Mouse (Mus musculus) cortical plate, adult 2 months (tissue): ENCODE results near the gene Prdm11. TPM values are rescaled to one million over a fixed set of nuclear protein-coding genes. Genes with fewer than 3 reads are reported as not detected.

Source experiments
- H3K27ac ChIP-seq: fragments of 200-500 bp; 2 replicates; pipeline ENCODE4 v1.5.1; 2012; ENCODE audit warnings: low read length, control low read depth, inconsistent platforms; ENCODE audit not compliant: insufficient read depth
- H3K4me1 ChIP-seq: fragments of 200-500 bp; 2 replicates; pipeline ENCODE4 v1.6.1; 2011; ENCODE audit warnings: low read length; ENCODE audit not compliant: control insufficient read depth, insufficient read depth
- H3K4me3 ChIP-seq: fragments of 200-500 bp; 2 replicates; pipeline ENCODE4 v1.5.1; 2011; ENCODE audit warnings: mild to moderate bottlenecking, low read length, control low read depth; ENCODE audit not compliant: insufficient read depth
- CTCF ChIP-seq: fragments of 200-500 bp; IDR thresholded peaks from 2 replicates; pipeline ENCODE4 v1.5.1; 2011; ENCODE audit warnings: mild to moderate bottlenecking, control low read depth, low read length; ENCODE audit not compliant: insufficient read depth; ENCODE audit errors: extremely low read depth
- POLR2A ChIP-seq: fragments of 200-500 bp; IDR thresholded peaks from 2 replicates; pipeline ENCODE4 v1.6.1; 2011; ENCODE audit warnings: mild to moderate bottlenecking, low read length, control low read depth; ENCODE audit not compliant: insufficient read depth; ENCODE audit errors: extremely low read depth
- polyA plus RNA-seq: library from polyadenylated mRNA; depleted of rRNA; stranded (reverse); fragments of >200 nt; gene quantifications from 2 replicates; pipeline ENCODE4 v1.2.3, GENCODE M21; 2012

Gene Prdm11
- polyA plus RNA-seq, 1 experiment, result 7.5 TPM

DNA sequence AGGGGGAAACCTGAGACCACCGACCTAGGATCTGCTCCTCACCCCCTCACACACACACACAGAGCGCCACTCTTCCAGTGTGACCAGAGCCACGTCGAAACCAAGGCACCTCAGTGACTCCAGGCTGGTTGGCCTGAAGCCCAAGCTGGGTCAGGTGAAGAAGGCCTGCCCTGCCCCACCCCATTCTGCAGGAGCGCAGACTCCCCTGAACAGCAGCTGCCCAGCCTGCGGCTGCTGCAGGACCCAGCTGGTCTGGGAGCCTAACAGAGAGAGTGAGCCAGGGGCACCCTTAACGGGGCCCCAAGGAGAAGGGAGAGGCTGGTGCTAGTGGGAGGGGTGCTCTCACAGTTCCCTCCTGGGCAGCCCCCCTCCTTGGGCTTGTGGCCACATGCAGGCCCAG is 10.3 kb downstream of the Prdm11 start:
- Histone ChIP-seq H3K27ac (no peak overlapping the region), H3K4me3 (no peak overlapping the region), H3K4me1 (no peaks in the 10 kb centered on the region)
- no peak for TF ChIP-seq POLR2A
- no peak for TF ChIP-seq CTCF

DNA sequence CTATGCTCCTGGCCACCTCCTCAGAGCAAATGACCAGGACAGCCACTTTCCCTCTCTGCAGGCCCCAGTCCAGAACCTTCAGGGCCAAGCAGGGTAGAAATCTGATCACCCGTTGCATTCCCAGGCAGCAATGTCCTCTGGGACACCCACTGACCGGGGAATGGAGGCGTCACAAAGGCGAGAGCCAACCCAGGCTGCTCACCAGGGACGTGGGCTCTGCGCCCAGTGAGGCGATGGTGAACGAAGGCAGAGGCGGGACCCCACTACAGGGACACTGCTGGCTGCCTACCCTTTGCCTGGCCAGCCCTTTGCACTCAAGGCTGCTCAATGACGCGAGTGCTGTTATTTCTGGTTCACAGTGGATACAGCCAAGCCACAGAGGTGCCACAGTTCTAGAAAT is 13.3 kb downstream of the Prdm11 start:
- TF ChIP-seq POLR2A (no peak), CTCF (no peak)
- Histone ChIP-seq H3K4me3 (no peak overlapping the region), H3K27ac (no peak overlapping the region), H3K4me1 (no peaks in the 10 kb centered on the region)

GRCm38 (mm10) chr2:93032049-93032448 is 13.9 kb downstream of the Prdm11 start:
- H3K4me1 ChIP-seq, result no peaks in the 10 kb centered on the region
- no peak for TF ChIP-seq CTCF
- no peak for TF ChIP-seq POLR2A
- no peak overlapping the region for H3K27ac ChIP-seq
- no peak overlapping the region for H3K4me3 ChIP-seq

DNA sequence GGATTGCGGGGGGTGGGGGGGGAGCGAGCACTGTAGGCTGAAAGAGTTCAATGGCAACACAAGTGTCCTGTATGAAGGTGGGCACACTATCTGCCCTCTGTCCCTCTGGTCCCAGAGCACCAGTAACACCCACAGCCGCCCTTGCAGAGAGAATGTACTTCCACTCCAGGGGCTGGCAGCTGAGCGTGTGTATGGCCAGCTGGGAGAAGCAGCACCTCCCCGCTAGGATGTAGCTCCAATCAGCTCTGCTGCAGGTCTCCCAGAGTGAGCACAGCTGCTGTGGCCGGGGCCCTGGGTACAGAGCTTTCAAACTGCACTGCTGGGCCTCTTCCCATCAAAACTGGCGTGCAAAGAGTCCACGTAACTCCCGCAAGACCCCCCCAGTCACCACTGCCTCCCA is 14.9 kb downstream of the Prdm11 start:
- Histone ChIP-seq H3K4me3 (no peak overlapping the region), H3K4me1 (no peaks in the 10 kb centered on the region), H3K27ac (no peak overlapping the region)
- TF ChIP-seq CTCF (no peak), POLR2A (no peak)

GRCm38 (mm10) chr2:93030101-93030500 is 15.9 kb downstream of the Prdm11 start:
- Histone ChIP-seq H3K4me3 (no peak overlapping the region), H3K4me1 (no peaks in the 10 kb centered on the region), H3K27ac (no peak overlapping the region)
- TF ChIP-seq POLR2A (no peak), CTCF (no peak)

GRCm38 (mm10) chr2:93029267-93030060 is 16.5 kb downstream of the Prdm11 start:
- Histone ChIP-seq H3K27ac (no peak overlapping the region), H3K4me3 (no peak overlapping the region), H3K4me1 (no peaks in the 10 kb centered on the region)
- peak; percentile 5; the same call in 1 of the 2 replicates for TF ChIP-seq CTCF
- no peak for TF ChIP-seq POLR2A

DNA sequence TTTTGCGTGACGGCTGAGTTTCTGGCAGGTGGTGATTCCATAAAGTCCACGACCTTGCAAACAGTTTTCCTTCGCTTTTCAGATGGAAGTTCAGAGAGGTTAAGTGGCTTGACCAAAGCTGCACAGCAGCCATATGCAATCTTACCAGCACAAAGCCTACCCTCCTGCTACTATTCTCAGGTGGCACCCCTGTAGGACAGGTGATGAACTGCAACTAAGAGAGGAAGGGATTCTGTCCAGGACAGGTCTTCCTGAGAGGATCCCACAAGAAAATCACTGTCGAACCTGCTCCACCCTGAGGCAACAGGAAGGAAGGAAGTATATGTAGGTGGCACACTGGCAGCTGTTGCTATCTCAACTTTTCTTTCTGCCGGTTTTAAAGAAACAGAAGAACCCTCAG is 17.1 kb downstream of the Prdm11 start:
- TF ChIP-seq CTCF (no peak), POLR2A (no peak)
- Histone ChIP-seq H3K27ac (no peak overlapping the region), H3K4me1 (no peaks in the 10 kb centered on the region), H3K4me3 (no peak overlapping the region)

GRCm38 (mm10) chr2:93027713-93028112 is 18.3 kb downstream of the Prdm11 start:
- no peak overlapping the region for H3K4me3 ChIP-seq
- no peaks in the 10 kb centered on the region for H3K4me1 ChIP-seq
- TF ChIP-seq POLR2A (no peak), CTCF (no peak)
- no peak overlapping the region for H3K27ac ChIP-seq

- TF ChIP-seq POLR2A, result no peak
- no peak for TF ChIP-seq CTCF
- no peak overlapping the region for H3K27ac ChIP-seq
- H3K4me1 ChIP-seq, result no peaks in the 10 kb centered on the region
- no peak overlapping the region for H3K4me3 ChIP-seq
Measured at GRCm38 (mm10) chr2:93024431-93024830, 21.5 kb downstream of the Prdm11 start.

GRCm38 (mm10) chr2:93018854-93019253 is 27.1 kb downstream of the Prdm11 start:
- no peak overlapping the region for H3K4me3 ChIP-seq
- H3K27ac ChIP-seq, result no peak overlapping the region
- 0 out of 2 replicates have a peak, but pooled peaks cover 2% of the 10 kb centered on the region for H3K4me1 ChIP-seq
- no peak for TF ChIP-seq POLR2A
- no peak for TF ChIP-seq CTCF
